Mouse (Mus musculus) ES-E14 (cell line): ENCODE measurements around the gene Spp2.

Experiments used
- CHD2 ChIP-seq: IDR thresholded peaks from 2 replicates; pipeline ENCODE4 v1.6.1; 2014; ENCODE audit warnings: mild to moderate bottlenecking, low read depth, low read length, inconsistent platforms
- MAFK ChIP-seq: IDR thresholded peaks from 2 replicates; pipeline ENCODE4 v1.6.1; 2014; ENCODE audit warnings: mild to moderate bottlenecking, low read depth, low read length, inconsistent platforms; ENCODE audit not compliant: insufficient read depth
- ZC3H11A ChIP-seq: IDR thresholded peaks from 2 replicates; pipeline ENCODE4 v1.6.1; 2012; ENCODE audit warnings: low read depth, mild to moderate bottlenecking, inconsistent platforms, low read length, borderline replicate concordance

DNA sequence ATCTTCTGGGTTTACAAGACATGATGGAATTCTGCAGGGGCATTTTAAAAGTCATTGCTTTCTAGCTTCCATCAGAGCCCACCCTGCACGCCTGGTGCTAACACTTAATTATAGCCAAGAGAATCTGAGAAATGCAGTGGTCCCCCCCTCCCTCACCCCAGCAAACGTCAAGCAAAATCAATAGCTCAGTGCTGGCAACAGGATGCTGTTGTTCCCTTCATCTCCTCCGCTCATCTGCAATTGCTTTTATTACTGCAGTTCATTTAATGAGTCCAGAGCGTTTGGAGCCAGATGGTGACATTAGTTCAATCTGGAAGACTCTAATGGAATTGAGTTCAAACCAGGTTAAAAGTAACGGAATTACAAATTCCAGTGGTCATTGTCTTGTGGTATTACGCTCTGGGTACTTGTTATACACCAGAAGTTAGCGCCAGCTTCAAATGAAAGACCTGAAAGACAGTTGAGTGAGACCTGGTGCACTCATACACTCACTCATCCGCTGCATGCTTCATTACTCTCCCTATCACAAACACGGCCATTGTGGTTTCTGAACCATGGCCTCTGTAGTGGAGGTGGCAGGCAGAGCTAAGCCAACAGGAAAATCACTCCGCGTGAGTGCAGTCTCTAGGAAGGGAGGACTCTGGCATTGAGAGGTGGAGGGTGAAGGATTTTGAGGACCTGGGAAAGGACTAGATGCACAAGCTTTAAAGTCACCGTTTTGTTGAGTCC lies 519 bp upstream of the Spp2 start:
- TF ChIP-seq ZC3H11A (no peak), MAFK (no peak), CHD2 (no peak)
